Mouse (Mus musculus) inflammation-experienced regulatory T-cells, adult 6 months (primary cell): ENCODE measurements around the gene Mertk. TPM values are rescaled to one million over a fixed set of nuclear protein-coding genes. Genes with fewer than 3 reads are reported as not detected.

Source experiments
- ATAC-seq: one replicate; pipeline ENCODE4 v1.8.0; 2017
- polyA plus RNA-seq, 3 experiments: library from polyadenylated mRNA; unstranded; fragments of 100-300 nt; shearing (Covaris generic); gene quantifications; one replicate each; pipeline ENCODE4 v1.2.1; 2017

Mertk gene
- polyA plus RNA-seq, 3 experiments from 2014 or later: 0.08 to 0.40 TPM; not detected in 1

DNA sequence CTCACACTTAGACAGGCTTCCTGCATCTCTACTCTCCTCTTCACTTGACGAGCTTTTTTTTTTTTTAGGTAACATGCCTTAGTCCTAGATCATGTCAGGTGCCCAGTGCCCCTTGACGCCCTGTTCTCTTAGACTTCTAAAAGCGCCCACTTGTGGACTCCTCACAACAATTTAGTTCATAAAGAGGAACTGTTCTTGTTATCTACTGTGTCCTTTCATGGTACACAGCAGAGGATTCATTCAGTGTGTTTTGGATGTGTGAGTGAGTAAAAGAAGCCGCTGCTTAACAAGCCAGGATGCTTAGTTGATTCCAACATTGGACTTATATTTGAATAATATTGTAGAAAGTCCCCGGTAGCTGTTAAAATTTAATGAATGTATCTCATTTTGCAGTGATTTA lies 125.1 kb downstream of the Mertk start:
- no peak for ATAC-seq

- ATAC-seq: no peak
Observed at GRCm38 (mm10) chr2:128827787-128828186, 129.0 kb downstream of the Mertk start.

DNA sequence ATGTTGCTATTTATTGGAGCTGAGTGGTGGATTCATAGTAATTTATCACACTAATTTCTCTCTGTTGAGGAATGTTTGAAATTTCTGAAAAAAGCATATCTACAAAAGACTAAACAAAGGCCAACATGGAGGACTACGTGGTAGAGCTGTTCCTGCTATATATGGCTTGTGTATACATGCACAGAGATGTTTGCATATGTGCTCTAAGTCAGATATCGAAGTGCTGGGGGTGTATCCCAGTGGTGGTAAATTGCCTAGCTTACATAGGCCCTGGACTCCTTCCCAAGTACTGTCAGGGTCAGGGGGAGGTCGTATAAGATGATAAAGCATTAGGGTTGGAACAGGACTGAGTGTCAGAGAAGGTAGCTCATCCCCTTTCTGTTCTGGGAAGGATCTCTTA lies 133.9 kb downstream of the Mertk start:
- ATAC-seq: no peak

- ATAC-seq: no peak
Observed at GRCm38 (mm10) chr2:128833035-128833434, 134.3 kb downstream of the Mertk start.

GRCm38 (mm10) chr2:128833435-128833834 lies 134.7 kb downstream of the Mertk start:
- ATAC-seq: no peak

GRCm38 (mm10) chr2:128837531-128837930 lies 138.8 kb downstream of the Mertk start:
- no peak for ATAC-seq

GRCm38 (mm10) chr2:128838611-128839010 lies 139.9 kb downstream of the Mertk start:
- no peak for ATAC-seq

DNA sequence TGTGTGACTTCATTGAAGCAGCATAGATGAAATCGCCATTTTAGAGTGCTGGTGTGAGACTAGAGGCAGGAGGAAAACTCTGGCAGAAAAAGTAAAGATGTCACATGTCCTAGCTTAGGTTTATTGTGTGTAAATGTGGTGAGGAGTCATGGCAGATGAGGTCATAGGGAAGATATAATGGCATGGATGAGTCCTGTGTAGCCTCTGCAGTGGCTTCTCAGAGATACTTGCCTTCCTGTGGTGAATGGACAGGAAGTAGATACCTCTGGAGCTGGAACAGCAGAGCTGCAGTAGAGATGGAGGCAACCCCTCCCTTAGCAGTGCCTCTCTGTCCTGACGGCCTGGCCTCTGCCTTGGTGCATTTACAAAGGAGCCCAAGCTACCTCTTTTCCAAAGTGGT lies 140.7 kb downstream of the Mertk start:
- ATAC-seq: no peak

GRCm38 (mm10) chr2:128842437-128842836 lies 143.7 kb downstream of the Mertk start:
- ATAC-seq: no peak

DNA sequence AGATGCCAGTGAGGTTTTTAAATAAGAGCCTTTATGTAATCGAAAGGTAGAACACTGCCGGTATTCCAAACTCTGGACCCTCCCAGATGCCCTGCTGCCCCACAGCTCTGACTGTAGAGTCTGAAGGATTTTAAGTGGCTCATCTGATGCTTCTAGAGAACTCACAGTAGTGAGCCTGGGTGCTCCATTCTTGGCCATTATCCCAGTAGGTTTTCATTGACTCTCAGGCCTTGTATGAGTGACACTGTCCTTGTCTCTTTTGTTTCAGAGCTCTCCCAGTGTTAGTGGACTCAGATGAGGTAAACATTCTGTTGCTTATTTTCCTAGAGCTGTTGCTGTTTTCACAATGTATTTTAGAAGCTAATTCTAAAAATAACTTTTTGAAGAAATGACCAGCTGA lies 151.3 kb downstream of the Mertk start:
- ATAC-seq: no peak

Other genes starting within 250 kb of the Mertk start
- gene Spdye4c, start 107.7 kb upstream of the Mertk start, polyA plus RNA-seq: not detected
- gene Anapc1, start 11.6 kb upstream of the Mertk start, polyA plus RNA-seq: 10 to 100 TPM; 39.0 to 45.3 (median 44.4) TPM
- 10 to 100 TPM; 11.3 to 18.5 (median 16.0) TPM for gene Tmem87b, start 119.2 kb downstream of the Mertk start, polyA plus RNA-seq
- gene Fbln7, start 164.0 kb downstream of the Mertk start, polyA plus RNA-seq: under 1 TPM in 1 of 3 experiments, not detected in 2; 0.20 TPM
- gene Zc3h8, start 245.1 kb downstream of the Mertk start, polyA plus RNA-seq: 1 to 10 TPM; 8.2 to 8.5 (median 8.4) TPM